Mouse (Mus musculus): Measurements from ENCODE around the gene Lamc3. TPM values are rescaled to one million over a fixed set of nuclear protein-coding genes. Genes with fewer than 3 reads are reported as not detected.

Gene Lamc3
- total RNA-seq, 2 experiments from 2014 or later = not detected

DNA sequence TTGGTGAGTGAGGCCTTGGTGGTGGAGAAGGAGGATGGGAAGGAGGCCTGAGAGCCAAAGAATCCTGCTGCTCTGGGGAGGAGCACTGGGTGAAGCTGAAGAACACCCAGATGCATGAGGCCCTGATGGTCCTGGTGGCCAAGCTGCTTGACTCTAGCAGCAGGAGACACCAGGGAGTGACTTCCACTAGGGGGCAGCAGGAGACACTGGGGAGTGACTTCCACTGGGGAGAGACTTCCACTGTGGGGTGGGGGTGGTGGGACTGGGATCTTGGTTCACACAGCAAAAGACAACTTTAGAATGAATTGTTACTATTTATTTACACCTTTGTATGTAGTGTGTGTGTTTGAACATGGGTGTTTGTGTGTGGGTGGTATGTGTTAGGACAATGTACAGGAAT, 78.0 kb downstream of the Lamc3 start:
- peak; percentile 77 for ATAC-seq (replicated peaks; ENCODE audit: poor library complexity)

DNA sequence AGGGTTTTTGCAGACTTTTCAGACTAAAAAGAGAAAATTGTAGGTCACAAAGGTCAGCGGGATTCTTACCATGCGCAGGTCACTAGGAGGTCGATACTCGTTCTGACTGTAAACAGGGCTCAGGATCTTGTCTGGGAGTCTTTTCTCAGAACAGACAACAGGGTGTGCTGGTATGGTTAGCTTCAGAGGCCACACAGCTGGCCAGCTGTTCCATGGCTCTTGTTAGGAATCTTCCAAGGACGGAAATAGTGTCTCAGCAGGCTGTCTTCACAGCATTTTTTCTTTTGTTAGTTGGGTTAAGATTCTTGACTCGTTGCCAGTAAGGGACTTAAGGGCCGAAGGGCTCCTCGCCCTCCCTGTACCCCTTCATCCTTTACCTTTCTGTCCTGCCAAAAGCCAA, 79.7 kb downstream of the Lamc3 start:
- ATAC-seq (replicated peaks; ENCODE audit: poor library complexity) = no peak

DNA sequence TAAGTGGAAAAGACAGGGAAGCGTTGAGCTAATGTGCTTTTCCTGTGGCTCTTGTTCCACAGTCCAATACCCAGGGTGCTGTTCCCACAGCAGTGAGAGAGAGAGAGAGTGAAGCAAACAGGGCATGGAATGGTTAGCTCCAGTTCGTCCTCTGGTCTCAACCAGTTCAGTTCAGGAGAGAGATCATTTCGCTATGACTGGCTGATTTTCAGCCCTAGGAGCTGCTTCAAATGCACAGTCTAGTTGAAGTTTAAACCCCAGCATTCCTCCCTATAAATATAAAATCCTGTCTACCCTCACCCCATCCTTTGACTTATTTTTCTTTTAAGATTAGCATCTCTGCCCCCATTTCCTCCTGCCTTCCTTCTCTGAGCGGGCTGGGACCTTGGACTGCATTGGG, 85.5 kb downstream of the Lamc3 start:
- no peak for ATAC-seq (replicated peaks; ENCODE audit: poor library complexity)

DNA sequence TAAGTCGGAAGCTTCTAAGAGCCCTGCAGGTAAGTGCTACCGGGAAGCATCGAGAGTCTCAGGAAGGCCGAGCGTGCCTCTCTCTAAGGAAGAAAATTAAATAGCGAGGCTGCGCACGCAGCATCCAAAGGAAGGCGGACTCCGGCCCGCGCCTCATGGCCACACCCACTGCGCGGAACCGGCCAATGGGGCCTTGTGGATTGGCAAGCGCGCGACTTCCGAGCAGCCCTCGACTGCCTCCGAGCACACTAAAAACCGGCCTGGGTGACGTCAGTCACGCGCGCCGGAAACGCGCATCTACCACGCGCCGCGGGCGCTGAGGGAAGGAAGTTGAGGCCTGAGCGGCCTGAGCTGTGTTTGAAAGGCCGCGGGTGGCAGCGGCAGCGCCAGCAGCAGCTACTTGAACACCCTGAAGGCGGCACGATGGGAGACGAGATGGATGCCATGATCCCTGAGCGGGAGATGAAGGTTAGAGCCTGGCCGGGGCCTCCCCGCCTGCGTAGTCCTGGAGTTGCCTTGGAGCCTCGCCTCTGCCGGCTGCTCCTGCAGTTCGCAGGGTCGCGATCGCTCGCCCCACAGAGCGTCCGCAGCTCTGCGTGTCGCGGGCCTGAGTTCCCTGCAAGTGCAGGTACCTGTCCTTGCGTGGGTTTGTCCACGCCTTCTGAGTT, 87.2 kb downstream of the Lamc3 start, which contains the start of gene Nup214:
TSS of gene Nup214 (plus strand) at position 296 of the 668 bp plus-strand sequence.
- peak; percentile 98 for ATAC-seq (replicated peaks; ENCODE audit: poor library complexity)

DNA sequence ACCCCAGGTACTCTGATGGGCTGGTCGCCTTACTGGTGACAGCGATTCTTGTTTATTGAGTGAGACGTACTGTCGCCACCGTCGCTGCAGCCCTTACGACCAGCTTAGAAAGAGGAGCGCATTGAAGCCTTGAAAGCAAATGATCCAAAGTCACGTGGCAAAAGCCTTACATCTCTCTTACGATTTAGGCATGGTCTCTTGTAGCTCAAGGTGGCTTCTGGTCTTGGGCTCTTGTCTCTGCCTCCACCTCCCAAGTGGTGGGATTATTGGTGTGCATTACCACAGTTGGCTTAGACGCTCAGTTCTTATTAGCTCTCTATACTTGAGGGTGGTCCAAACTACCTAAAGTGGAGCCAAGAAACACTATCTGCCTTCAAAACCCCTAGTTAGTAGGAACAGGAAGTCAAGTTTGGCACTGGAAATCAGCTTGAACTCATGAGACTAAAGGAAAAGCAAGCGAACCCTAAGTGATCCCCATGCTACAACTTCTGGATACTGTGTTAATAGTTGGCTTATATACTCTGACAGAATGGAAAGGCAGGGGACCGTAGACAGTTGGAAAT, 87.8 kb downstream of the Lamc3 start:
- ATAC-seq (replicated peaks; ENCODE audit: poor library complexity) = no peak

DNA sequence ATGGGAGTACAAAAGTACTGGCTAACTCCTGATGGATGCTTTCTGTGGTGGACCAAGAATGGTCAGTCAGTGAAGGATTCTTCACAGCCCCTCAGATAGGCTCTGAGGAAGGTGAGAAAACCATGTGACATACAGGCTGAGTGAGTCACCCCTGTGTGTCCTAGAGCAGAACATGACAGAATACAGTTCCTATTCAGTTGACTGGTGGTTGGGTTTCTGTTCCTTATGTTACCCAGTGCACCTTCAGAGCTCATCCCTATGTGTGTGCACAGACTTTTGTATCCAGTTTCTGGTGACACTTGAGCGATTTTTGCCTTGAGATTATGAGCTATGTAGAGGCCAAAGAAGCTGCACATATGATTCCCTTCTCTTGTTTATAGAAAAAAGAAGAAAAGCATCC, 100.7 kb downstream of the Lamc3 start:
- no peak for ATAC-seq (replicated peaks; ENCODE audit: poor library complexity)

DNA sequence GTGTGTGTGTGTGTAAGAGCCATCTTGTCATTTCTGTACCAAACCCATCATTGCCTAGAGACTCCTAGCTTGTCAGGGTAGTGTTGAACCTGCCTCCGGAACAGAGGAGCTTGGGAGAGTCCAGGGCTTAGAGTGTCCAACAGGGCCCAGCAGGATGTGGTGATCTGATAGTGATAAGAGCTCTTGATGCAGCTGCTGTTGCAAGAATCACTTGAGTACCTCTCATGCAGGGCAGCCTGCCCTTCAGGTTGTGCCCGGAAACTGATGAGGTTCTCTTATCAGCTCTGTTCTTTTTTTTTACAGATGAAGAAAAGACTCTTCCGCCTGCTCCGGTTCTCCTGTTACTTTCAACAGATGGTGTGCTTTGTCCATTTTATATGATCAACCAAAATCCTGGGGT, 103.9 kb downstream of the Lamc3 start:
- no peak for ATAC-seq (replicated peaks; ENCODE audit: poor library complexity)

DNA sequence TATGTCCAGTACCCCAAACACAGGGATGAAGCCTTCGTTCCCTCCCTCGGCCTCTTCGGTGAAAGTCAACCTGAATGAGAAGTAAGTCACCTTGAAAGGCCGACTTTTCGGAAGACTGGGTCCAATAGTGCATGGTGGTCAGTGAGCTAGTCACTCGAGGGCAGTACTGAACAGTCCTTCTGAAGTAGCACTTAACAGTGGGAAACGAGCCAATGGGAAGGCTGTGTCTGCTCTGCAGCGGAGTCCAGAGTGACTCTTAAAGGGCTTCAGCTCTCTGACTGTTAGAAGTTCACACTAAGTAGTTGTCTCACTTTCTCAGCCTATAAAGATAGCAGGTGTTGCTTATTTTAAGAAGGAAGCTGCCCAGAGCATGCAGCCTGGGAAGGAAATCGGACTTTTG, 107.8 kb downstream of the Lamc3 start:
- no peak for ATAC-seq (replicated peaks; ENCODE audit: poor library complexity)

DNA sequence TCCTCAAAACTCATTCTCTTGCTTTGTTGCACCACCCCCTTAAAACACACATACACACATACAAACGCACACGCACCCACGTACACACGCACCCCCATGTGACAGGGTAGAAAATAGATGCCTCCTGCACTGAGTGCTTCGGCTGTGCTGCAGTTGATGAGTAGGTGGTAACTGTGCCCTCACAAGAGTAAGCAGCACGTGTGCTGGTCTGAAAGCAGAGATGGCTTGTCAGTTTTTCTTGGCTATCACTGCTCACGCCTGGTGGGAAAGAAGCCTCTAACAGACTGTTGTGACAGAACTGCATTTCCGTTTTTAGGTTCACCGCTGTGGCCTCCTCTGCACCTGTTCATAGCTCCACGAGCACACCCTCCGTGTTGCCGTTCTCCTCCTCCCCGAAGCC, 109.0 kb downstream of the Lamc3 start:
- ATAC-seq (replicated peaks; ENCODE audit: poor library complexity) = no peak

Other genes with a start within 250 kb of the Lamc3 start
- not detected in 2 replicates for gene Prdm12, start 247.3 kb upstream of the Lamc3 start, total RNA-seq (2015)
- gene Prdm12, start 247.3 kb upstream of the Lamc3 start, total RNA-seq (2017) = not detected in 2 replicates
- 46.7 and 48.2 TPM in 2 replicates for gene Exosc2, start 216.6 kb upstream of the Lamc3 start, total RNA-seq (2015)
- gene Exosc2, start 216.6 kb upstream of the Lamc3 start, total RNA-seq (2017) = 74.1 and 74.6 TPM in 2 replicates
- gene Abl1, start 198.9 kb upstream of the Lamc3 start, total RNA-seq (2015) = 25.1 and 32.6 TPM in 2 replicates
- 20.0 and 24.3 TPM in 2 replicates for gene Abl1, start 198.9 kb upstream of the Lamc3 start, total RNA-seq (2017)
- not detected in 2 replicates for gene Qrfp, start 76.7 kb upstream of the Lamc3 start, total RNA-seq (2015)
- gene Qrfp, start 76.7 kb upstream of the Lamc3 start, total RNA-seq (2017) = not detected in 2 replicates
- gene Fibcd1, start 41.3 kb upstream of the Lamc3 start, total RNA-seq (2015) = not detected in 2 replicates
- gene Fibcd1, start 41.3 kb upstream of the Lamc3 start, total RNA-seq (2017) = not detected in 2 replicates
- 0.24 and 0.25 TPM in 2 replicates for gene Aif1l, start 62.8 kb downstream of the Lamc3 start, total RNA-seq (2015)
- 0.47 TPM in 1 of 2 replicates, not detected in the other for gene Aif1l, start 62.8 kb downstream of the Lamc3 start, total RNA-seq (2017)
- 88.1 and 106 TPM in 2 replicates for gene Nup214, start 87.1 kb downstream of the Lamc3 start, total RNA-seq (2015)
- gene Nup214, start 87.1 kb downstream of the Lamc3 start, total RNA-seq (2017) = 30.7 and 59.6 TPM in 2 replicates
- gene Fam78a, start 197.6 kb downstream of the Lamc3 start, total RNA-seq (2015) = 8.9 and 11.9 TPM in 2 replicates
- 7.5 and 10.8 TPM in 2 replicates for gene Fam78a, start 197.6 kb downstream of the Lamc3 start, total RNA-seq (2017)
- 1.4 TPM in 2 replicates for gene Plpp7, start 208.2 kb downstream of the Lamc3 start, total RNA-seq (2015)
- 0.54 and 2.5 TPM in 2 replicates for gene Plpp7, start 208.2 kb downstream of the Lamc3 start, total RNA-seq (2017)